In genomic region chr17:34122188-34122984, GRCm38 (mm10) we compare ENCODE assay signal across 8 mouse cellular contexts. TPM values are rescaled to one million over a fixed set of nuclear protein-coding genes. Genes with fewer than 3 reads are reported as not detected.
DNase-seq lines count a peak whose midpoint lies in the region; ATAC-seq and TF ChIP-seq lines count a peak whose summit lies in the region.

TSS of gene Brd2 (minus strand) at chr17:34122634.

- H3K9ac ChIP-seq in ES-Bruce4 (ENCODE audit: low read depth, poor library complexity, severe bottlenecking) = peak within 1 kb of the TSS; percentile 98
- H3K9ac ChIP-seq in forebrain, embryonic 13.5 days = peak within 1 kb of the TSS; percentile 97
- H3K9ac ChIP-seq in heart, postnatal 0 days (replicated peaks; ENCODE audit: low read depth, low read length) = peak within 1 kb of the TSS; percentile 97
- peak within 1 kb of the TSS; percentile 91 for H3K9ac ChIP-seq in liver, embryonic 15.5 days
- peak within 1 kb of the TSS; percentile 88 for H3K9ac ChIP-seq in neural tube, embryonic 11.5 days (ENCODE audit: low read length)
- peak within 1 kb of the TSS; percentile 99 for H3K9ac ChIP-seq in stomach, embryonic 16.5 days (ENCODE audit: low read length)

- TF ChIP-seq EP300 in ES-Bruce4 (IDR thresholded peaks at IDR 0.05; ENCODE audit: insufficient read depth, low read depth, low read length) = no peak
- peak; percentile 85 for TF ChIP-seq EP300 in heart, postnatal 0 days (IDR thresholded peaks at IDR 0.05; ENCODE audit: low read depth)

- no peak for TF ChIP-seq CTCF in ES-Bruce4 (IDR thresholded peaks at IDR 0.05; ENCODE audit: low read depth, low read length)
- no peak for TF ChIP-seq CTCF in heart, postnatal 0 days (IDR thresholded peaks at IDR 0.05; ENCODE audit: low read depth)

- no peaks in the 10 kb centered on the region for H3K9me3 ChIP-seq in ES-Bruce4 (replicated peaks; ENCODE audit: control insufficient read depth, insufficient read depth, low read length, poor library complexity, severe bottlenecking)
- no peaks in the 10 kb centered on the region for H3K9me3 ChIP-seq in forebrain, embryonic 13.5 days (replicated peaks)
- H3K9me3 ChIP-seq in heart, postnatal 0 days (replicated peaks; ENCODE audit: control insufficient read depth, low read length) = no peaks in the 10 kb centered on the region
- H3K9me3 ChIP-seq in liver, embryonic 15.5 days (replicated peaks) = no peaks in the 10 kb centered on the region
- no peaks in the 10 kb centered on the region for H3K9me3 ChIP-seq in neural tube, embryonic 11.5 days (ENCODE audit: control insufficient read depth, low read length)
- H3K9me3 ChIP-seq in stomach, embryonic 16.5 days (replicated peaks; ENCODE audit: control insufficient read depth, low read length) = no peaks in the 10 kb centered on the region

- peak; percentile 96 for DNase-seq in heart, postnatal 0 days (ENCODE audit: low spot score)
- peak; percentile 97 to 98 for DNase-seq in kidney, postnatal 4 days
- peak; percentile 99 for DNase-seq in neural tube, embryonic 11.5 days (ENCODE audit: low spot score)

- peak; percentile 65 for TF ChIP-seq POLR2A in ES-Bruce4 (IDR thresholded peaks at IDR 0.05; ENCODE audit: insufficient read depth, low read length)

- peak within 1 kb of the TSS; percentile 87 for H3K4me2 ChIP-seq in forebrain, embryonic 13.5 days
- H3K4me2 ChIP-seq in heart, postnatal 0 days (ENCODE audit: low read depth, low read length) = peak within 1 kb of the TSS; percentile 90
- H3K4me2 ChIP-seq in liver, embryonic 15.5 days = peak within 1 kb of the TSS; percentile 99
- peak within 1 kb of the TSS; percentile 93 for H3K4me2 ChIP-seq in neural tube, embryonic 11.5 days (ENCODE audit: low read depth)
- peak within 1 kb of the TSS; percentile 83 for H3K4me2 ChIP-seq in stomach, embryonic 16.5 days (ENCODE audit: low read depth, low read length)

- H3K4me1 ChIP-seq in ES-Bruce4 (ENCODE audit: control insufficient read depth, insufficient read depth, low read length) = peaks cover 2% of the 10 kb centered on the region
- H3K4me1 ChIP-seq in forebrain, embryonic 13.5 days = peaks cover 19% of the 10 kb centered on the region
- H3K4me1 ChIP-seq in heart, postnatal 0 days (ENCODE audit: control insufficient read depth, insufficient read depth) = peaks cover 8% of the 10 kb centered on the region
- H3K4me1 ChIP-seq in liver, embryonic 15.5 days (replicated peaks) = peaks cover 68% of the 10 kb centered on the region
- peaks cover 9% of the 10 kb centered on the region for H3K4me1 ChIP-seq in neural tube, embryonic 11.5 days (ENCODE audit: control insufficient read depth, insufficient read depth, low read length)
- peaks cover 19% of the 10 kb centered on the region for H3K4me1 ChIP-seq in stomach, embryonic 16.5 days (ENCODE audit: control insufficient read depth, insufficient read depth, low read length)

- under 1% methylated on average over 70 of the region's 75 CpGs for WGBS in forebrain, embryonic 13.5 days
- WGBS in heart, postnatal 0 days = under 1% methylated on average over 65 of the region's 75 CpGs
- WGBS in liver, embryonic 15.5 days (ENCODE audit: insufficient replicate concordance) = under 1% methylated on average over 75 of the region's 75 CpGs
- under 1% methylated on average over 69 of the region's 75 CpGs for WGBS in neural tube, embryonic 11.5 days
- WGBS in stomach, embryonic 16.5 days = under 1% methylated on average over 70 of the region's 75 CpGs

- H3K36me3 ChIP-seq in ES-Bruce4 (ENCODE audit: control insufficient read depth, insufficient read depth, low read length, poor library complexity, severe bottlenecking) = peaks cover 18% of the 10 kb centered on the region
- peaks cover 12% of the 10 kb centered on the region for H3K36me3 ChIP-seq in forebrain, embryonic 13.5 days (ENCODE audit: poor library complexity, severe bottlenecking)
- H3K36me3 ChIP-seq in heart, postnatal 0 days (replicated peaks; ENCODE audit: control insufficient read depth, insufficient read depth, low read length) = peaks cover 9% of the 10 kb centered on the region
- peaks cover 15% of the 10 kb centered on the region for H3K36me3 ChIP-seq in liver, embryonic 15.5 days (replicated peaks)
- H3K36me3 ChIP-seq in neural tube, embryonic 11.5 days (ENCODE audit: control insufficient read depth, insufficient read depth, low read length) = peaks cover 5% of the 10 kb centered on the region; the same call in 1 of the 2 replicates
- H3K36me3 ChIP-seq in stomach, embryonic 16.5 days (ENCODE audit: control insufficient read depth, insufficient read depth, low read length) = 0 out of 2 replicates have a peak, but pooled peaks cover 4% of the 10 kb centered on the region

- peak within 1 kb of the TSS; percentile 85 for H3K27ac ChIP-seq in ES-Bruce4 (ENCODE audit: insufficient read depth, low read length)
- H3K27ac ChIP-seq in forebrain, embryonic 13.5 days = peak within 1 kb of the TSS; percentile 100
- H3K27ac ChIP-seq in heart, postnatal 0 days (ENCODE audit: low read depth) = peak within 1 kb of the TSS; percentile 100
- peak within 1 kb of the TSS; percentile 99 for H3K27ac ChIP-seq in liver, embryonic 15.5 days (replicated peaks)
- H3K27ac ChIP-seq in neural tube, embryonic 11.5 days (ENCODE audit: low read depth, low read length) = peak within 1 kb of the TSS; percentile 100
- H3K27ac ChIP-seq in stomach, embryonic 16.5 days (ENCODE audit: low read length) = peak within 1 kb of the TSS; percentile 100

- no peaks in the 10 kb centered on the region for H3K27me3 ChIP-seq in ES-Bruce4 (ENCODE audit: control insufficient read depth, insufficient read depth, low read length, poor library complexity, severe bottlenecking)
- H3K27me3 ChIP-seq in forebrain, embryonic 13.5 days = no peaks in the 10 kb centered on the region
- no peaks in the 10 kb centered on the region for H3K27me3 ChIP-seq in heart, postnatal 0 days (ENCODE audit: control insufficient read depth, insufficient read depth, low read length)
- peaks cover under 1% of the 10 kb centered on the region; the same call in 1 of the 2 replicates for H3K27me3 ChIP-seq in liver, embryonic 15.5 days
- H3K27me3 ChIP-seq in neural tube, embryonic 11.5 days (ENCODE audit: control insufficient read depth, insufficient read depth, low read length) = no peaks in the 10 kb centered on the region
- H3K27me3 ChIP-seq in stomach, embryonic 16.5 days (ENCODE audit: control insufficient read depth, insufficient read depth, low read length) = no peaks in the 10 kb centered on the region

- ATAC-seq in cerebellum, adult (ENCODE audit: insufficient number of reproducible peaks, low FRiP score, low TSS enrichment) = peak; percentile 37
- peak; percentile 64 for ATAC-seq in forebrain, embryonic 13.5 days
- ATAC-seq in heart, postnatal 0 days (ENCODE audit: insufficient read depth, low read depth) = peak; percentile 52
- ATAC-seq in liver, embryonic 15.5 days (ENCODE audit: insufficient read depth) = peak; percentile 46
- peak; percentile 42 for ATAC-seq in neural tube, embryonic 11.5 days (ENCODE audit: insufficient read depth, low FRiP score, low TSS enrichment)
- peak; percentile 68 for ATAC-seq in stomach, embryonic 16.5 days (ENCODE audit: insufficient read depth, low FRiP score)

- H3K4me3 ChIP-seq in ES-Bruce4 (ENCODE audit: low read depth, low read length) = peak within 1 kb of the TSS; percentile 95
- H3K4me3 ChIP-seq in forebrain, embryonic 13.5 days = peak within 1 kb of the TSS; percentile 100
- peak within 1 kb of the TSS; percentile 95 for H3K4me3 ChIP-seq in heart, postnatal 0 days (ENCODE audit: low read depth, low read length)
- H3K4me3 ChIP-seq in liver, embryonic 15.5 days (replicated peaks) = peak within 1 kb of the TSS; percentile 94
- peak within 1 kb of the TSS; percentile 99 for H3K4me3 ChIP-seq in neural tube, embryonic 11.5 days (ENCODE audit: low read depth, low read length)
- peak within 1 kb of the TSS; percentile 96 for H3K4me3 ChIP-seq in stomach, embryonic 16.5 days (replicated peaks; ENCODE audit: low read length)

RNA-seq across cellular contexts. Expression of gene Brd2, which starts in this region (rescaled TPM):
- 190 and 199 TPM in 2 replicates for polyA plus RNA-seq in ES-Bruce4 (2011; ENCODE audit: insufficient read depth, insufficient read length, low read depth, missing spikeins)
- 124 and 125 TPM in 2 replicates for polyA plus RNA-seq in forebrain, embryonic 13.5 days (2015; fragmentation: Nextera tagmentation; extraction: Ambion mirVana)
- 83.2 and 87.5 TPM in 2 replicates for total RNA-seq in heart, postnatal 0 days (2014; rRNA removed; ENCODE audit: low replicate concordance)
- polyA plus RNA-seq in heart, postnatal 0 days (2015; fragmentation: Nextera tagmentation; extraction: Ambion mirVana) = 33.4 and 38.4 TPM in 2 replicates
- 37.8 and 40.1 TPM in 2 replicates for polyA plus RNA-seq in liver, embryonic 15.5 days (2015; fragmentation: Nextera tagmentation; extraction: Ambion mirVana)
- polyA plus RNA-seq in neural tube, embryonic 11.5 days (2014; fragmentation: Nextera tagmentation; extraction: Ambion mirVana) = 116 and 133 TPM in 2 replicates
- polyA plus RNA-seq in stomach, embryonic 16.5 days (2015; fragmentation: Nextera tagmentation; extraction: Ambion mirVana) = 71.9 and 74.7 TPM in 2 replicates

Comparison
In these comparisons a context has a peak if more than half of its experiments do, and no peak if none do; other contexts are left out.
1. Peak in every context shown above with its lines: DNase-seq, ATAC-seq, H3K4me3 ChIP-seq and H3K27ac ChIP-seq.